Mouse (Mus musculus): ENCODE data around the gene Cabin1.

Gene Cabin1

GRCm38 (mm10) chr10:75634610-75635009 is 129.5 kb downstream of the Cabin1 start:
- DNase-seq: no peak

- no peak for DNase-seq
Measured at GRCm38 (mm10) chr10:75633576-75634139, 130.5 kb downstream of the Cabin1 start.

- no peak for DNase-seq
Measured at GRCm38 (mm10) chr10:75633048-75633447, 131.1 kb downstream of the Cabin1 start.

GRCm38 (mm10) chr10:75632633-75633032 is 131.5 kb downstream of the Cabin1 start:
- DNase-seq: no peak

GRCm38 (mm10) chr10:75627490-75627889 is 136.7 kb downstream of the Cabin1 start:
- no peak for DNase-seq

GRCm38 (mm10) chr10:75626991-75627390 is 137.2 kb downstream of the Cabin1 start:
- DNase-seq: no peak

GRCm38 (mm10) chr10:75625920-75626319 is 138.2 kb downstream of the Cabin1 start:
- DNase-seq: no peak

GRCm38 (mm10) chr10:75620818-75621217 is 143.3 kb downstream of the Cabin1 start:
- DNase-seq: no peak

GRCm38 (mm10) chr10:75616044-75616443 is 148.1 kb downstream of the Cabin1 start:
- DNase-seq: no peak

GRCm38 (mm10) chr10:75610486-75610885 is 153.7 kb downstream of the Cabin1 start:
- no peak for DNase-seq

- no peak for DNase-seq
Measured at GRCm38 (mm10) chr10:75608975-75609374, 155.2 kb downstream of the Cabin1 start.

- no peak for DNase-seq
Measured at GRCm38 (mm10) chr10:75607253-75607652, 156.9 kb downstream of the Cabin1 start.

GRCm38 (mm10) chr10:75605162-75605846 is 158.8 kb downstream of the Cabin1 start:
- no peak for DNase-seq

GRCm38 (mm10) chr10:75600189-75600730 is 163.9 kb downstream of the Cabin1 start:
- no peak for DNase-seq
